Mouse (Mus musculus) 3T3-L1 (cell line): ENCODE measurements around the gene Mrps24.

Experiments
- DNase-seq: peaks from one replicate; pipeline ENCODE4 v3.0.0-alpha.2; 2015; ENCODE audit warnings: low read depth, low spot score

Gene Mrps24

DNA sequence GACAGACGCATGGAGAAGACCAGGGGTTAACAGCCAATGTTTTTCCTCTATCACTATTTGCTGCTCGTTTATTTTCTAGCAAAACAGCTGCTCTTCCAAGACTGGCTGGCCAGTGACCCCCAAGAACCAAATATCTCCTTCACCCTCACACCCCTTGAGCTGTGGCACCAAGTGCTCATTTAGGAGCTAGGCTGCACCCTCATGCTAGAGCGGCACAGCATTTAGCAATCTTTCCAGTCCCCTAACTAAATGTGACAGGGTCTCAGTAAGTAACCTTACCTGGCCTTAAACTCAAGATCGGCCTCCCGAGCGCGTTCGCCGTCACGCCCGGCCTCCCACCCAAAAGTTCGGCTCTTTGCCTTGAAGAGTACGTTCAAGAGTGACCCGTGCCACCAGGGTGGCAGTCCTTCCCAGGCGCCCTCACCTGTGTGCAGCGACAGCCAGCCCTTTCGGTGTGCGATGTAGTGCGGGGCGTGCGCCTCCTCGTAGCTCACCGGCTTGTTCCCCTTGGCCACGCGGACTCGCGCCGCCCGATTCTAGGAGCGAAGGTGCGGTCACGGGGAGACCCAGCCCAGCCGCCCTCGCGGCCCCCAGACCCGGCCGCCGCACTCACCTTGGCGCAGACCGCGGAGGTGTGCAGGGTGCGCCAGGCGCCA lies 8.5 kb downstream of the Mrps24 start:
- DNase-seq = no peak

DNA sequence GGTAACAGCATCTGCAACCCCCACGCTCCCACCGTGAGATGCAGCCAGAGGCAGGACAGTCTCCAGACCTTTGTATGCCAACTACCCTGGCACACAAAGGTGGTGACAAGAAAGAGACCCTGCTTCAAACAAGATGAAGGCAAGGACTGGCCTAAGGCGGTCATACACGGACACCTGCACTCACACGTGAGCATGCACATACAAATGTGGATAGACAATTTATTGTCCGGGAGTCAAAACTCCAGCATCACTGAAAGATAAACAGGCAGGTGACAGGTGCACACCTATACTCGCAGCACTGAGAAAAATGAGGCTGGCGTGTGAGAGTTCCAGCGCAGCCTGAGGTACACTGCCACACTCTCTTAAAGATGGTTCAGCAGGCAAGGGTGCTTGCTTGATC lies 9.5 kb downstream of the Mrps24 start:
- no peak for DNase-seq

DNA sequence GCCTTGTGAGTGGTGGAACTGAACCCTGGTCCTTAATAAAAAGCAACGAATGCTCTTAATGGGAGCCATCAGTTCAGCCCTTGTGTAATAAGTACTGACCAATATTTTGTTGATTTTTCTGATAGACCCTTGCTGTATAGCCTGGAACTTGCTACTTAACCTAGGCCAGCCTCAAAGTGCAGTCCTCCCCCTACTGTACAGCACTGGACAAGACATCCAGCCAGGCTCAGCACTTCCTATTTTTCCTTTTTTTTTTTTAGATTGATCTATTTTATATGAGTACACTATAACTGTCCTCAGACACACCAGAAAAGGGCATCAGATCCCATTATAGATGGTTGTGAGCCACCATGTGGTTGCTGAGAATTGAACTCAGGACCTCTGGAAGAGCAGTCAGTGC lies 12.1 kb downstream of the Mrps24 start:
- DNase-seq = no peak

DNA sequence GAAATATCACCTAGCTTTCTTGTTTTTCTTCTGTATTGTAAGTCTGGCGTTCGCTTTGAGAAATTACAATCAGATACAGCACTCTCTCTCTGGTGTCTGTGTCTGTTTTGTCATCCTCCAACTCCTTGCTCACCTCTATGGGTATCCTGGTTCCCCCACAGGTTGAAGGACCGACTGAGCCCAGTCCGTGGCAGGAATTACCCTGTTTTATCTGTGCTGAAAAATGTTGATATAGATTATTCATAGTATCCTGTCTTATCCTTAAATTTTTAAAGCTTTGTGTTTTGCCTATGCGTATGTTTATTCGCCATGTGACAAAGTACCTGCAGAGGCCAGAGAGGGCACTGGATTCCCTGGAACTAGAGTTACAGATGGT lies 12.5 kb downstream of the Mrps24 start:
- no peak for DNase-seq

DNA sequence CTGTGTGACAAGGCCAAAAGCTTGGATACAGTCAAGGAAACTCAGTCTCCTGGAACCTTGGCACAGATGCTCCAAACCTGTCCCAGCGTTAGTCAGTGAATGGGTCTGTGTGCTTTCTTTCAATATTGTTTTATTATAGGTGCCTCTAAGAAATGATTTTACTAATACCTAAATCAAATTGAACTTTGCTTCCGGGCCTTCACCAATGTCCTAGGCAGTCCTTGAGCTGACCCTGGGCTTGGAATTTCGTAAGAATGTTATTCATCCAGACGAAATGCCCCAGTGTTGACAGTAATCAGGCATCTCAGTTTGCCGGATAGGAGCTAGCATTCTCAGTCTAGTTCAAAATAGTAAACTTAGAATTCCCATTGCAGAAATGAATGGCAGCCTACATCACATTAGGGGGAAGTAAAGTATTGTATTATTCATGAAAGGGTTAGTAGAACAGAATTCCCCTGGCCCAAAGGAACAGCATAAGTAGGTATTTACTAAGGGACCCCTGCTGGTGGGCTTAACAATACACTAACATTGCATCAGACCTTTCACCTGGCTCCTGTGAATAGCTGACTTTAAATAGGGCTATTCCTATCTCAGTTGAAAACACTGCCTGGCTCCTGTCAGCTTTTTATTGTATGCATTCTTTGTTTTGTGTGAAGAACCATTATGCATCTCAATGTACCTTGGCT lies 13.1 kb downstream of the Mrps24 start:
- no peak for DNase-seq

DNA sequence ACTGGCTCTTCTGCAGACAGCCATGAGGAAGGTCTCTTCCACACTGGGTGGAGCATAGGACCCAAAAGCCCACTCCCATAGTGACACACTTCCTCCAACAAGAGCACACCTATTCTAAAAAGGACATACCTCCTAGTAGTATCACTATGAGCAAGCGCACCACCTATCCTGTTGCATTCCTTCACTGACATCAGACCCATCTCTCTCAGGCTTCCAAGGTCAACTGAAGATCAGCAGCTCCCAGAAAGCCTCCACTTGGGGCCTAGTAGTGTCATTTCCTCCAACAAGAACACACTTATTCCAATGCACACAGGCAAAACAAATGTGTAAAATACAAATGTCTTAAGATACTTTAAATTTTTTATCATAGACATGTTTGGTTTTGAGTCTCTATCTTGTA lies 13.7 kb downstream of the Mrps24 start:
- no peak for DNase-seq

DNA sequence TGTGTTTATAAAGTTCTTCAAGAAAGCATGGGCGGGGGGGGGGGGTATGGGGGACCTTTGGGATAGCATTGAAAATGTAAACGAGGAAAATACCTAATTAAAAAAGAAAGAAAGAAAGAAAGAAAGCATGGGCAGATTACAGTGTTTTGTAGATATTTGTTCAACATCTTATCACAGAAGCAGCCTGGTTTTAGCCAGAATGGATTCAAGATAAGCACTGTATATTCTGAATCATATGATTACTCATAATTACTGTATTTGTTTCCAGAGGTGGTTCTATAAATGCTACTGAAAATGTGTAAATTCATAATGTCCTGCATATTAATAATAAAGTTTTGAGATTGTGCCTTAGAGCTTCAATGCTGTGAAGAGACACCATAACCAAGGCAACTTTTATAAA lies 14.2 kb downstream of the Mrps24 start:
- no peak for DNase-seq

DNA sequence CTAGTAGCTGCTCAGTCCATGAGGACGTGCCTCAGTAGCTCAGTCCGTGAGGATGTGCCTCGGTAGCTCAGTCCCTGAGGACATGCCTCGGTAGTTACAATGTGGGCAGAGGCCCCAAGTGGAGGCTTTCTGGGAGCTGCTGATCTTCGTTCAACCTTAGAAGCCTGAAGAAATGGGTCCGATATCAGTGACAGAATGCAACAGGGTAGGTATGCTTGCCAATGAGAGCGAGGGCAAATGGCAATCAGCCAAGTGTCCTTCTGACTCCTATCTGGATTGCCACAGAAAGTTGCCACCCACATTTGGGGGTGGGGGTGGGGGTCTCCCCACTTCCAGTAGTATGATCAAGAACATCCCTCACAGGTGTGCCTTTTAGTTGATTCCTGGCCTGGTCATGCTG lies 14.7 kb downstream of the Mrps24 start:
- DNase-seq = no peak

DNA sequence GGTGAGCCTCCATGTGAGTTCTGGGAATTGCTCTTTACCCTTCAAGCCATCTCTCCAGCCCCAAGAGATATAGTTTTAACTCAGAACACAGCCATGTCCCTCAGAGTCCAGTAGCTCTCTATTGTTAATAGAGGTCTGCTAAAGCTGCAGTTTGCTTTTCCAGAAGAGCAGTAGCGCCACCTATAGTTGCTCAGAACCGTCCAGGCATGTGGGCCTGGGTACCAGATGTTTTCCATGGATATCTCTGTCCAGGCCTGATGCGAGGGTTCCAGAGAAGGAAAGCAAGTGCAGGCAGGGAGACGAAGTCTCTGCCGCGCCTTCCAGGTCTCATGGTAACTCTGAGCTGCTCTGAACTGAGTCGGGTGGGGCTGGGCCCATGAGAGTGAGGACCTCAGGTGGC lies 23.7 kb downstream of the Mrps24 start:
- DNase-seq = peak; percentile 73

DNA sequence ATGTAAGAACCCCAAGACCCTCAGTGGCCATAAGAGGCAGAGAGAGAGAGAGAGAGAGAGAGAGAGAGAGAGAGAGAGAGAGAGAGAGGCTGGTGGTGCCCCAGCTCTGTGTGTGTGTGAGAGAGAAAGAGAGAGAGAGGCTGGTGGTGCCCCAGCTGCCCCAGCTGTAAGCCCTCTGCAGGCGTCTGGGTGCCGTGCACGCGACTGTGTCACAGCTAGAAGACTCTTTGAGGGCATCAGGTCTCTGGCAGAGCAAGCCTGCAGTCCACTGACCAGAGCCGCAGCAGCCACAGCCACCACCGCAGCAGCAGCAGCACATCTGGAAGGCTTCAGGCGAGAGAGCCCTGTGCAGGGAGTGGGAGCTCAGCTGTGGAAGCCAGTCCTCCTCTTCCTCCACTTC lies 31.2 kb downstream of the Mrps24 start:
- DNase-seq = no peak

DNA sequence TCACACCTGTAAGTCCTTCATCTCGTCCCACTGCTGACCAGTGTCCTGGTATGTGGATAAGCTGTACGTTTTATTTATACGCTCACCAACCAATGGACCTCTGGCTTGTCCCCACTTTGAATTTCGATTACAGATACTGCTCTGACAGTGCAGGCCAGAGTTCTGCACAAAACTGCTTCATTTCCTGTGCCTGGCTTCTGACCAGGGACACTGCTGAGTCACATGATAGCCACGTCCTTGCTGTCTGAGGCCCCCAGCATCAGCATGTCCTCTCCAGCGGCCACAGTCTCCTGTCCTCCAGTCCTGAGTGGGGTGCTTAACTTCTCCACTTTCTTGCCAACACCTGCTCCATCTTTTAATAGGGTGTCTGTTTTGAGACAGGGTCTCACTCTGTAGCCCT lies 32.9 kb downstream of the Mrps24 start:
- DNase-seq = peak; percentile 52
